9 mouse cellular contexts compared by ENCODE assay signal in genomic region chr6:90450179-90450578, GRCm38 (mm10). TPM values are rescaled to one million over a fixed set of nuclear protein-coding genes. Genes with fewer than 3 reads are reported as not detected.
DNase-seq lines count a peak whose midpoint lies in the region; ATAC-seq and TF ChIP-seq lines count a peak whose summit lies in the region.
"Had no signal": no experiment of that assay in that cellular context is flagged by ENCODE, and none has a peak within 500 bp of the region (broad histone marks: within the 10 kb centered on the region; RNA-seq: fewer than 3 reads in every experiment).

No protein-coding gene starts in this region.

- no peak for TF ChIP-seq POLR2A in thymus, adult 2 months (IDR thresholded peaks at IDR 0.05; ENCODE audit: control insufficient read depth, extremely low read depth, insufficient read depth, low read length, poor library complexity)

- no peak for TF ChIP-seq EP300 in liver, postnatal 0 days (IDR thresholded peaks at IDR 0.05; ENCODE audit: low read depth)

- no peaks in the 10 kb centered on the region for H3K36me3 ChIP-seq in thymus, adult 2 months (ENCODE audit: control insufficient read depth, insufficient read depth, low read length)
- H3K36me3 ChIP-seq in kidney, postnatal 0 days (ENCODE audit: insufficient read depth, low read length): no peaks in the 10 kb centered on the region
- no peaks in the 10 kb centered on the region for H3K36me3 ChIP-seq in liver, postnatal 0 days (replicated peaks; ENCODE audit: insufficient read depth, low read length)

- no peak for TF ChIP-seq CTCF in thymus, adult 2 months (IDR thresholded peaks at IDR 0.05; ENCODE audit: borderline replicate concordance, control insufficient read depth, extremely low read depth, insufficient read depth, low read length, poor library complexity)
- TF ChIP-seq CTCF in kidney, postnatal 0 days (IDR thresholded peaks at IDR 0.05; ENCODE audit: low read depth): peak; percentile 86
- peak; percentile 87 for TF ChIP-seq CTCF in liver, postnatal 0 days (IDR thresholded peaks at IDR 0.05; ENCODE audit: low read depth)

- H3K4me1 ChIP-seq in thymus, adult 2 months (replicated peaks; ENCODE audit: control insufficient read depth, insufficient read depth, low read length): no peaks in the 10 kb centered on the region
- no peaks in the 10 kb centered on the region for H3K4me1 ChIP-seq in kidney, postnatal 0 days (replicated peaks; ENCODE audit: insufficient read depth, low read length)
- peaks cover 2% of the 10 kb centered on the region; the same call in 1 of the 2 replicates for H3K4me1 ChIP-seq in liver, postnatal 0 days (ENCODE audit: insufficient read depth)

- H3K27ac ChIP-seq in thymus, adult 2 months (ENCODE audit: control insufficient read depth, insufficient read depth, low read length): no peak overlapping the region
- H3K27ac ChIP-seq in kidney, postnatal 0 days: no peak overlapping the region
- H3K27ac ChIP-seq in liver, postnatal 0 days (ENCODE audit: low read depth): no peak overlapping the region

- H3K9ac ChIP-seq in kidney, postnatal 0 days (ENCODE audit: low read depth, low read length): no peak overlapping the region
- no peak overlapping the region for H3K9ac ChIP-seq in liver, postnatal 0 days (replicated peaks)

- no peaks in the 10 kb centered on the region for H3K9me3 ChIP-seq in kidney, postnatal 0 days (replicated peaks; ENCODE audit: low read length)
- no peaks in the 10 kb centered on the region for H3K9me3 ChIP-seq in liver, postnatal 0 days (ENCODE audit: low read length)

- 26% methylated on average over 7 of the region's 7 CpGs for WGBS in thymus, adult 2 months
- 26% methylated on average over 7 of the region's 7 CpGs for WGBS in kidney, postnatal 0 days
- 25% methylated on average over 7 of the region's 7 CpGs for WGBS in liver, postnatal 0 days (ENCODE audit: insufficient replicate concordance)

- H3K27me3 ChIP-seq in thymus, adult 2 months (ENCODE audit: control insufficient read depth, insufficient read depth, low read length): no peaks in the 10 kb centered on the region
- H3K27me3 ChIP-seq in kidney, postnatal 0 days (ENCODE audit: insufficient read depth, low read length): no peaks in the 10 kb centered on the region
- H3K27me3 ChIP-seq in liver, postnatal 0 days (ENCODE audit: insufficient read depth, low read length): no peaks in the 10 kb centered on the region

- H3K4me3 ChIP-seq in thymus, adult 2 months (ENCODE audit: control insufficient read depth, insufficient read depth, low read length): no peak overlapping the region
- no peak overlapping the region for H3K4me3 ChIP-seq in kidney, postnatal 0 days (replicated peaks; ENCODE audit: low read depth, low read length)
- no peak overlapping the region for H3K4me3 ChIP-seq in liver, postnatal 0 days (ENCODE audit: low read depth, low read length)

- H3K4me2 ChIP-seq in kidney, postnatal 0 days (ENCODE audit: low read length): no peak overlapping the region
- H3K4me2 ChIP-seq in liver, postnatal 0 days (ENCODE audit: low read depth, low read length): no peak overlapping the region

- ATAC-seq in kidney, postnatal 0 days (replicated peaks; ENCODE audit: low FRiP score, low read depth): peak; percentile 52; the same call in 1 of the 2 replicates
- peak; percentile 79 for ATAC-seq in liver, postnatal 0 days
- no peak for ATAC-seq in erythroblast, adult 5-6 weeks (replicated peaks; ENCODE audit: low FRiP score, poor library complexity, severe bottlenecking)

- peak; percentile 31 for DNase-seq in thymus, adult 2 months
- DNase-seq in thymus, adult 18-20 months: no peak
- DNase-seq in cerebellum, adult 18-20 months: peak; percentile 89 to 90
- peak; percentile 92 for DNase-seq in gastrocnemius, postnatal 10 days
- peak; percentile 85 for DNase-seq in kidney, postnatal 0 days (ENCODE audit: low spot score)
- peak; percentile 82 for DNase-seq in liver, postnatal 0 days
- DNase-seq in right cerebral cortex, postnatal 4 days: peak; percentile 84

RNA-seq across cellular contexts. Expression of gene Klf15, which starts 12.2 kb away (rescaled TPM):
- polyA plus RNA-seq in thymus, adult 2 months (2012; rRNA removed): 18.6 and 23.8 TPM in 2 replicates
- total RNA-seq in gastrocnemius, postnatal 10 days (2021): 10 to 100 TPM in 1 of 2 experiments, 1 to 10 TPM in 1; 8.6 to 17.2 TPM
- polyA plus RNA-seq in kidney, postnatal 0 days (2015; fragmentation: Nextera tagmentation; extraction: Ambion mirVana): 17.1 and 20.8 TPM in 2 replicates
- polyA plus RNA-seq in liver, postnatal 0 days (2015; fragmentation: Nextera tagmentation; extraction: Ambion mirVana): 22.4 and 45.6 TPM in 2 replicates
- not detected in 2 replicates for total RNA-seq in erythroblast, adult 5-6 weeks (2015; ENCODE audit: low replicate concordance)
- total RNA-seq in erythroblast, adult 5-6 weeks (2017; ENCODE audit: low replicate concordance): 0.42 and 0.43 TPM in 2 replicates
- total RNA-seq: neutrophil, adult 5-6 weeks had no signal

RNA-seq across cellular contexts. Expression of gene Cfap100, which starts 21.6 kb away (rescaled TPM):
- polyA plus RNA-seq in thymus, adult 2 months (2012; rRNA removed): 0.05 and 0.26 TPM in 2 replicates
- total RNA-seq in gastrocnemius, postnatal 10 days (2021): under 1 TPM; 0.34 to 0.47 TPM
- polyA plus RNA-seq in kidney, postnatal 0 days (2015; fragmentation: Nextera tagmentation; extraction: Ambion mirVana): 0.48 and 0.71 TPM in 2 replicates
- polyA plus RNA-seq in liver, postnatal 0 days (2015; fragmentation: Nextera tagmentation; extraction: Ambion mirVana): 0.06 TPM in 1 of 2 replicates, not detected in the other
- total RNA-seq in erythroblast, adult 5-6 weeks (2015; ENCODE audit: low replicate concordance): not detected in 2 replicates
- total RNA-seq in erythroblast, adult 5-6 weeks (2017; ENCODE audit: low replicate concordance): not detected in 2 replicates

RNA-seq across cellular contexts. Expression of gene Aldh1l1, which starts 36.0 kb away (rescaled TPM):
- 14.0 and 14.8 TPM in 2 replicates for polyA plus RNA-seq in thymus, adult 2 months (2012; rRNA removed)
- 1 to 10 TPM; 3.3 to 3.7 TPM for total RNA-seq in gastrocnemius, postnatal 10 days (2021)
- polyA plus RNA-seq in kidney, postnatal 0 days (2015; fragmentation: Nextera tagmentation; extraction: Ambion mirVana): 42.8 and 47.1 TPM in 2 replicates
- 104 and 114 TPM in 2 replicates for polyA plus RNA-seq in liver, postnatal 0 days (2015; fragmentation: Nextera tagmentation; extraction: Ambion mirVana)
- not detected in 2 replicates for total RNA-seq in erythroblast, adult 5-6 weeks (2015; ENCODE audit: low replicate concordance)
- 1.2 TPM in 1 of 2 replicates, not detected in the other for total RNA-seq in erythroblast, adult 5-6 weeks (2017; ENCODE audit: low replicate concordance)
- total RNA-seq: neutrophil, adult 5-6 weeks had no signal

Comparison
In these comparisons a context has a peak if more than half of its experiments do, and no peak if none do; other contexts are left out.
1. DNase-seq: peak in thymus, adult 2 months (single experiment), cerebellum, adult 18-20 months (2 of 2), gastrocnemius, postnatal 10 days (single experiment), kidney, postnatal 0 days (single experiment), liver, postnatal 0 days (single experiment) and right cerebral cortex, postnatal 4 days (single experiment); none in thymus, adult 18-20 months (0 of 2).